Mouse (Mus musculus): ENCODE measurements around the gene Agbl2.

Gene Agbl2

GRCm38 (mm10) chr2:90871180-90871961 lies 88.8 kb downstream of the Agbl2 start:
- no peak for DNase-seq (ENCODE audit: low read depth, low spot score)

DNA sequence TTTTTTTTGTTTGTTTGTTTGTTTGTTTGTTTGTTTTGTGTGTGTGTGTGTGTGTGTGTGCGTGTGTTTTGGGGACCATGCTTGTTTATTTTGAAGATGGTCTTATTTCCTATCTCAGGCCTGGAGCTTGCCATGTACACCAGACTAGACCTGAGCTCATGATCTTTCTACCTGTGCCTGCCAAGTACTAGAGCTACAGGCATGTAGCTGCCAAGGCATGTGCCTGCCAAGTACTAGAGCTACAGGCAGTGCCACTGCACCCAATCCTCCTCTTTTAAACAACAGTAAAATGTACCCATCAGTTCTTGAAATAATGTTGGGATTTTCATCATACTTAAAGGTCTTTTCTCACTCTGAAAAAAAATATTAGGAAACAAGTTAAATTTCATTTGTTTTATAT lies 91.5 kb downstream of the Agbl2 start:
- no peak for DNase-seq (ENCODE audit: low read depth, low spot score)

GRCm38 (mm10) chr2:90875239-90875638 lies 92.7 kb downstream of the Agbl2 start:
- no peak for DNase-seq (ENCODE audit: low read depth, low spot score)

GRCm38 (mm10) chr2:90877584-90878259 lies 95.2 kb downstream of the Agbl2 start:
- no peak for DNase-seq (ENCODE audit: low read depth, low spot score)

DNA sequence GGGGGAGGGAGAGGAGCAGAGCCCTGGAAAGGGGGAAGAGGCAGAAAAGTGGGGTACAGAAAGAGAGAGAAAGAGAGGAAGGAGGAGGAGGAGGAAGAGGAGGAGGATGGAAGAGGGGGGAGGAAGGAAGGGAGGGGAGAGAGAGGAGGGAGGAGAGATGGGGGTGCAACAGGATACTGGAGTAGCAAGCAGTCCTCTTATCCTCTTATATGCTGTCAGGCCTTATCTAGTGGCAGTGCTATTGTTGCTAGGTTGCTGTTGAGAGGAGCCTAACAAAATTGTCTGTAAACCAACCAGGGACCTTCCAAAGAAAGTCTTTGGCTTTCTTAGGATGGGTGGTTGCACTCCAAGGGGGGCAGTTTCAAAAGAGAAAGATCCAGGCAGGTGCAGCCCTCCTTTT lies 96.9 kb downstream of the Agbl2 start:
- no peak for DNase-seq (ENCODE audit: low read depth, low spot score)

GRCm38 (mm10) chr2:90880144-90880785 lies 97.7 kb downstream of the Agbl2 start:
- no peak for DNase-seq (ENCODE audit: low read depth, low spot score)

GRCm38 (mm10) chr2:90881824-90882223 lies 99.3 kb downstream of the Agbl2 start:
- DNase-seq (ENCODE audit: low read depth, low spot score), result no peak
